15 mouse cellular contexts compared by ENCODE assay signal in genomic region chr4:65791051-65791450, GRCm38 (mm10).
DNase-seq lines count a peak whose midpoint lies in the region; ATAC-seq and TF ChIP-seq lines count a peak whose summit lies in the region.
"Had no signal": no experiment of that assay in that cellular context is flagged by ENCODE, and none has a peak within 500 bp of the region (broad histone marks: within the 10 kb centered on the region; RNA-seq: fewer than 3 reads in every experiment).

No protein-coding gene starts in this region.

- no peak overlapping the region for H3K4me3 ChIP-seq in heart, postnatal 0 days (ENCODE audit: low read depth, low read length)
- no peak overlapping the region for H3K4me3 ChIP-seq in lung, embryonic 14.5 days (ENCODE audit: low read depth, low read length)
- H3K4me3 ChIP-seq in lung, postnatal 0 days (ENCODE audit: low read depth, low read length): no peak overlapping the region
- H3K4me3 ChIP-seq: embryonic facial prominence, embryonic 15.5 days; limb, embryonic 10.5 days; liver, embryonic 15.5 days; megakaryocyte, embryonic 14.5 days had no signal

- H3K27ac ChIP-seq in heart, postnatal 0 days (ENCODE audit: low read depth): no peak overlapping the region
- no peak overlapping the region for H3K27ac ChIP-seq in lung, embryonic 14.5 days (ENCODE audit: low read depth)
- H3K27ac ChIP-seq in lung, postnatal 0 days (ENCODE audit: low read length): no peak overlapping the region
- H3K27ac ChIP-seq: embryonic facial prominence, embryonic 15.5 days; limb, embryonic 10.5 days; liver, embryonic 15.5 days had no signal

- peak; percentile 41 for TF ChIP-seq CTCF in heart, postnatal 0 days (IDR thresholded peaks at IDR 0.05; ENCODE audit: low read depth)
- TF ChIP-seq CTCF in lung, embryonic 14.5 days (IDR thresholded peaks at IDR 0.05; ENCODE audit: low read depth): 0 out of 2 replicates have a peak, but pooled peaks have one; percentile 22
- no peak for TF ChIP-seq CTCF in lung, postnatal 0 days (IDR thresholded peaks at IDR 0.05)

- no peaks in the 10 kb centered on the region for H3K36me3 ChIP-seq in heart, postnatal 0 days (replicated peaks; ENCODE audit: control insufficient read depth, insufficient read depth, low read length)
- H3K36me3 ChIP-seq in lung, embryonic 14.5 days (ENCODE audit: insufficient read depth): no peaks in the 10 kb centered on the region
- H3K36me3 ChIP-seq in lung, postnatal 0 days (ENCODE audit: insufficient read depth, low read length): no peaks in the 10 kb centered on the region
- H3K36me3 ChIP-seq: embryonic facial prominence, embryonic 15.5 days; limb, embryonic 10.5 days; liver, embryonic 15.5 days had no signal

- intact Hi-C loops in heart, postnatal 36 days (cut with DNase I): no loop called here

- DNase-seq in adrenal gland, postnatal 10 days: peak; percentile 10
- DNase-seq in adrenal gland, postnatal 25 days: no peak
- DNase-seq in heart, postnatal 0 days (ENCODE audit: low spot score): no peak
- no peak for DNase-seq in heart, postnatal 36 days
- peak; percentile 49 for DNase-seq in lung, embryonic 14.5 days
- no peak for DNase-seq in lung, postnatal 0 days (ENCODE audit: low spot score)
- DNase-seq in cerebellum, adult 9-10 months: peak; percentile 73
- DNase-seq in c-Kit-positive CD71-positive TER-119-positive erythroid progenitor cells, embryonic 14.5 days (ENCODE audit: low spot score): no peak
- DNase-seq: heart, adult 11 months; heart, postnatal 4 days; right cerebral cortex, postnatal 25 days had no signal

- ATAC-seq in heart, postnatal 0 days (ENCODE audit: insufficient read depth, low read depth): no peak
- no peak for ATAC-seq in lung, embryonic 14.5 days (ENCODE audit: insufficient read depth)
- ATAC-seq in lung, postnatal 0 days: no peak

- no peak overlapping the region for H3K4me2 ChIP-seq in heart, postnatal 0 days (ENCODE audit: low read depth, low read length)
- H3K4me2 ChIP-seq in lung, embryonic 14.5 days: no peak overlapping the region
- H3K4me2 ChIP-seq in lung, postnatal 0 days (replicated peaks; ENCODE audit: low read depth, low read length): no peak overlapping the region
- H3K4me2 ChIP-seq: embryonic facial prominence, embryonic 15.5 days; liver, embryonic 15.5 days had no signal

- no peaks in the 10 kb centered on the region for H3K4me1 ChIP-seq in heart, postnatal 0 days (ENCODE audit: control insufficient read depth, insufficient read depth)
- no peaks in the 10 kb centered on the region for H3K4me1 ChIP-seq in lung, embryonic 14.5 days (ENCODE audit: insufficient read depth)
- H3K4me1 ChIP-seq in lung, postnatal 0 days (ENCODE audit: insufficient read depth, low read depth, low read length): no peaks in the 10 kb centered on the region
- H3K4me1 ChIP-seq: embryonic facial prominence, embryonic 15.5 days; limb, embryonic 10.5 days; liver, embryonic 15.5 days; megakaryocyte, embryonic 14.5 days had no signal

- no peaks in the 10 kb centered on the region for H3K27me3 ChIP-seq in heart, postnatal 0 days (ENCODE audit: control insufficient read depth, insufficient read depth, low read length)
- H3K27me3 ChIP-seq in lung, embryonic 14.5 days (ENCODE audit: insufficient read depth, low read length): no peaks in the 10 kb centered on the region
- no peaks in the 10 kb centered on the region for H3K27me3 ChIP-seq in lung, postnatal 0 days (replicated peaks; ENCODE audit: insufficient read depth, low read length)
- H3K27me3 ChIP-seq: embryonic facial prominence, embryonic 15.5 days; liver, embryonic 15.5 days; megakaryocyte, embryonic 14.5 days had no signal

- no peaks in the 10 kb centered on the region for H3K9me3 ChIP-seq in heart, postnatal 0 days (replicated peaks; ENCODE audit: control insufficient read depth, low read length)
- no peaks in the 10 kb centered on the region for H3K9me3 ChIP-seq in lung, embryonic 14.5 days (ENCODE audit: low read depth, low read length)
- no peaks in the 10 kb centered on the region for H3K9me3 ChIP-seq in lung, postnatal 0 days (ENCODE audit: low read length)
- H3K9me3 ChIP-seq: embryonic facial prominence, embryonic 15.5 days; limb, embryonic 10.5 days; liver, embryonic 15.5 days; megakaryocyte, embryonic 14.5 days had no signal

- no peak for TF ChIP-seq EP300 in heart, postnatal 0 days (IDR thresholded peaks at IDR 0.05; ENCODE audit: low read depth)
- no peak for TF ChIP-seq EP300 in lung, postnatal 0 days (IDR thresholded peaks at IDR 0.05)

- no peak overlapping the region for H3K9ac ChIP-seq in heart, postnatal 0 days (replicated peaks; ENCODE audit: low read depth, low read length)
- no peak overlapping the region for H3K9ac ChIP-seq in lung, embryonic 14.5 days
- no peak overlapping the region for H3K9ac ChIP-seq in lung, postnatal 0 days (replicated peaks; ENCODE audit: low read depth)
- H3K9ac ChIP-seq: embryonic facial prominence, embryonic 15.5 days; liver, embryonic 15.5 days had no signal

Comparison
In these comparisons a context has a peak if more than half of its experiments do, and no peak if none do; other contexts are left out.
1. DNase-seq: peak in adrenal gland, postnatal 10 days (single experiment), lung, embryonic 14.5 days (single experiment) and cerebellum, adult 9-10 months (single experiment); none in adrenal gland, postnatal 25 days (single experiment), heart, postnatal 0 days (single experiment), heart, postnatal 36 days (0 of 2), lung, postnatal 0 days (single experiment) and c-Kit-positive CD71-positive TER-119-positive erythroid progenitor cells, embryonic 14.5 days (single experiment).